Mouse (Mus musculus) hematopoietic stem cell, adult 5-6 weeks (primary cell): ENCODE results near the gene Psmd2. TPM values are rescaled to one million over a fixed set of nuclear protein-coding genes. Genes with fewer than 3 reads are reported as not detected.

ENCODE experiments used
- ATAC-seq, 2 experiments: fragments of 125-278 bp in 1 of 2; replicated peaks in 1 of 2; 2 replicates each; pipeline ENCODE4 v1.8.0; 2016 to 2017; ENCODE audit warnings: inconsistent platforms in 2 of 2, mild to moderate bottlenecking in 2 of 2, moderate number of reproducible peaks in 2 of 2, low read depth in 1 of 2, moderate TSS enrichment in 1 of 2; ENCODE audit not compliant: low FRiP score in 2 of 2, poor library complexity in 2 of 2, severe bottlenecking in 2 of 2, insufficient read depth in 1 of 2, low TSS enrichment in 1 of 2
- total RNA-seq: library from RNA; stranded (forward); fragments of 172-1452, 232-1000 nt; gene quantifications from 2 replicates; pipeline ENCODE4 v1.2.3, GENCODE M21; 2017

Psmd2 gene
- total RNA-seq, 1 experiment from 2014 or later = 211 TPM

DNA sequence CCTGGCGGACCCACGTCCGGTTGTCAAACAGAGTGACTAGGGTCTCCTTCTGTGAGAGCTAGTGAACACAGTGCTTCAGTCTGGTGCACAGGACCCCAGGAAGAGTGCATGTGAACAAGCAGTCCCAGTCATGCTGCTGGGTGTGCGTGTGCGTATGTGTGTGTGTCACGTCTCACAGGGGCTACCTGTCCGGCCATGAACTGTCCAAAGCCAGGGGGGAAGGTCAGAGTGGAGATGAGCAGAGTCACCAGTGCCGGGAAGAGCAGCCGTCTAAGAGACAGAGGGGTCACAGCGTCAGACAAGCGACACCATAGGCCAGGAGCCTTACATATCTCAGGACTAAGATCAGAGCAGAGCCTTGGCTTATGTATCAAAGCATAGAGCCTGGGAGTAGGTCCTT, 58.9 kb downstream of the Psmd2 start:
- ATAC-seq = no peak

GRCm38 (mm10) chr16:20710810-20711209, 59.4 kb downstream of the Psmd2 start:
- ATAC-seq = no peak

- ATAC-seq = no peak
Observed at GRCm38 (mm10) chr16:20712190-20712589, 60.7 kb downstream of the Psmd2 start.

- ATAC-seq = no peak
Observed at GRCm38 (mm10) chr16:20712889-20713288, 61.4 kb downstream of the Psmd2 start.

Other genes with a start within 250 kb of the Psmd2 start
- gene Abcc5, start 225.3 kb upstream of the Psmd2 start, total RNA-seq = 27.7 and 34.8 TPM in 2 replicates
- gene Eif2b5, start 152.8 kb upstream of the Psmd2 start, total RNA-seq = 67.2 and 69.9 TPM in 2 replicates
- 3.2 and 4.4 TPM in 2 replicates for gene Dvl3, start 134.7 kb upstream of the Psmd2 start, total RNA-seq
- gene Ap2m1, start 116.2 kb upstream of the Psmd2 start, total RNA-seq = 155 and 177 TPM in 2 replicates
- 33.3 and 49.2 TPM in 2 replicates for gene Abcf3, start 103.1 kb upstream of the Psmd2 start, total RNA-seq
- 0.10 TPM in 1 of 2 replicates, not detected in the other for gene Vwa5b2, start 62.2 kb upstream of the Psmd2 start, total RNA-seq
- 7.0 and 9.0 TPM in 2 replicates for gene Eef1akmt4, start 40.1 kb upstream of the Psmd2 start, total RNA-seq
- gene Gm49333, start 40.0 kb upstream of the Psmd2 start, total RNA-seq = not detected in 2 replicates
- gene Alg3, start 39.9 kb upstream of the Psmd2 start, total RNA-seq = 9.8 and 18.9 TPM in 2 replicates
- gene Camk2n2, start 30.4 kb upstream of the Psmd2 start, total RNA-seq = 0.25 TPM in 1 of 2 replicates, not detected in the other
- gene Ece2, start 21.8 kb upstream of the Psmd2 start, total RNA-seq = 0.38 and 3.0 TPM in 2 replicates
- gene Eif4g1, start 16.7 kb downstream of the Psmd2 start, total RNA-seq = 212 and 290 TPM in 2 replicates
- gene Fam131a, start 41.6 kb downstream of the Psmd2 start, total RNA-seq = 0.65 and 1.1 TPM in 2 replicates
- gene Polr2h, start 66.0 kb downstream of the Psmd2 start, total RNA-seq = 79.3 and 81.7 TPM in 2 replicates
- 2.8 and 4.2 TPM in 2 replicates for gene Clcn2, start 66.1 kb downstream of the Psmd2 start, total RNA-seq
- gene Chrd, start 81.5 kb downstream of the Psmd2 start, total RNA-seq = not detected in 2 replicates
- not detected in 2 replicates for gene Thpo, start 82.9 kb downstream of the Psmd2 start, total RNA-seq